Mouse (Mus musculus) liver, adult 2 months (tissue): ENCODE data around the gene Fbxl13. TPM values are rescaled to one million over a fixed set of nuclear protein-coding genes. Genes with fewer than 3 reads are reported as not detected.

Experiments used
- DNase-seq: peaks from one replicate; pipeline ENCODE4 v3.0.0-alpha.2; 2011; ENCODE audit warnings: low read depth, low spot score; ENCODE audit errors: extremely low read depth
- H3K27ac ChIP-seq: fragments of 200-500 bp; replicated peaks from 2 replicates; pipeline ENCODE4 v1.5.1; 2012; ENCODE audit warnings: low read depth, mild to moderate bottlenecking, control low read depth, inconsistent platforms, low read length; ENCODE audit not compliant: insufficient read depth
- H3K27me3 ChIP-seq: fragments of 200-500 bp; 2 replicates; pipeline ENCODE4 v1.6.1; 2012; ENCODE audit warnings: mild to moderate bottlenecking, moderate library complexity, low read length, inconsistent platforms; ENCODE audit not compliant: control insufficient read depth, insufficient read depth
- H3K36me3 ChIP-seq: fragments of 200-500 bp; 2 replicates; pipeline ENCODE4 v1.6.1; 2012; ENCODE audit warnings: low read length, inconsistent platforms; ENCODE audit not compliant: control insufficient read depth, insufficient read depth
- H3K4me1 ChIP-seq: fragments of 200-500 bp; 2 replicates; pipeline ENCODE4 v1.6.1; 2011; ENCODE audit warnings: low read length; ENCODE audit not compliant: control insufficient read depth, insufficient read depth
- H3K4me3 ChIP-seq: fragments of 200-500 bp; 2 replicates; pipeline ENCODE4 v1.5.1; 2011; ENCODE audit warnings: low read depth, mild to moderate bottlenecking, control low read depth, low read length, moderate library complexity; ENCODE audit not compliant: insufficient read depth
- H3K79me2 ChIP-seq: fragments of 200-500 bp; 2 replicates; pipeline ENCODE4 v1.6.1; 2012; ENCODE audit warnings: inconsistent platforms, mild to moderate bottlenecking, low read length, moderate library complexity; ENCODE audit not compliant: control insufficient read depth, insufficient read depth
- H3K9ac ChIP-seq: fragments of 200-500 bp; 2 replicates; pipeline ENCODE4 v1.6.1; 2012; ENCODE audit warnings: low read depth, mild to moderate bottlenecking, control low read depth, inconsistent platforms, low read length
- CTCF ChIP-seq: fragments of 200-500 bp; IDR thresholded peaks from 2 replicates; pipeline ENCODE4 v1.5.1; 2011; ENCODE audit warnings: low read depth, low read length, control low read depth
- POLR2A ChIP-seq: fragments of 200-500 bp; IDR thresholded peaks from 2 replicates; pipeline ENCODE4 v1.6.1; 2011; ENCODE audit warnings: low read length, control low read depth; ENCODE audit not compliant: insufficient read depth; ENCODE audit errors: extremely low read depth
- WGBS: fragments of 180-500 bp; shearing (Covaris S2); methylation state at CpG from one replicate; pipeline ENCODE4 v1.1.7; 2018; 5-methylcytosine and 5-hydroxymethylcytosine counted together
- polyA plus RNA-seq: library from polyadenylated mRNA; depleted of rRNA; stranded (reverse); fragments of >200 nt; gene quantifications from 2 replicates; pipeline ENCODE4 v1.2.3, GENCODE M21; 2012
- total RNA-seq: library from RNA; depleted of rRNA; stranded (reverse); fragments of >200 nt; gene quantifications from 2 replicates; pipeline ENCODE4 v1.2.3, GENCODE M21; 2014

The Fbxl13 gene
- total and polyA plus RNA-seq, 2 experiments = under 0.01 TPM; not detected in 1

- no peak overlapping the region for H3K4me3 ChIP-seq
- no peak overlapping the region for H3K27ac ChIP-seq
- no peaks in the 10 kb centered on the region for H3K79me2 ChIP-seq
- H3K36me3 ChIP-seq = no peaks in the 10 kb centered on the region
- no peaks in the 10 kb centered on the region for H3K4me1 ChIP-seq
- no peak for DNase-seq
- 38% methylated on average over 3 of the region's 3 CpGs for WGBS
- TF ChIP-seq CTCF = no peak
- TF ChIP-seq POLR2A = no peak
- H3K9ac ChIP-seq = no peak overlapping the region
- no peaks in the 10 kb centered on the region for H3K27me3 ChIP-seq
Measured at GRCm38 (mm10) chr5:21494781-21495180, 150.7 kb downstream of the Fbxl13 start.

GRCm38 (mm10) chr5:21493294-21493999 lies 152.0 kb downstream of the Fbxl13 start:
- Histone ChIP-seq H3K9ac (no peak overlapping the region), H3K27me3 (no peaks in the 10 kb centered on the region), H3K4me1 (no peaks in the 10 kb centered on the region), H3K27ac (no peak overlapping the region), H3K79me2 (no peaks in the 10 kb centered on the region), H3K4me3 (no peak overlapping the region), H3K36me3 (no peaks in the 10 kb centered on the region)
- WGBS = 85% methylated on average over 8 of the region's 8 CpGs
- no peak for TF ChIP-seq CTCF
- TF ChIP-seq POLR2A = no peak
- no peak for DNase-seq

DNA sequence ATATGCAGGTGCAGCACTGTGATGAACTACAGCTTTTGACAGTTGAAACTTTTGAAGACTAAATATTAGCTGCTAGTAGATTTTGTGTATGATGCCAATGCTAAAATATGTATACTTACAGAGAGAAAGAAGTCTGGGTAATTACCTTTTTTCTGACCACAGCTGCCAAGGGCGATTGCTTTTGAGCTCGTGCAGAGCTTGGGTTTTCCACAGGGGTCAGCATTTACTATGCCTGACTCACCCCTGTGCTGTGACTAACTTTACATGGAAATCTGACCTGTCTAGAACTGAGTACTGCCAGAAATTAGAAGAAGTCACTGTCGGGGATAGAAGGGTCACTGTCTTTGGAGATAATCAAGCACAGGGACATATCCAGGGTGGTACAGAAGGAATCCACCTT lies 153.2 kb downstream of the Fbxl13 start:
- Histone ChIP-seq H3K79me2 (no peaks in the 10 kb centered on the region), H3K27ac (no peak overlapping the region), H3K9ac (no peak overlapping the region), H3K27me3 (no peaks in the 10 kb centered on the region), H3K36me3 (no peaks in the 10 kb centered on the region), H3K4me3 (no peak overlapping the region), H3K4me1 (no peaks in the 10 kb centered on the region)
- TF ChIP-seq CTCF = no peak
- no peak for TF ChIP-seq POLR2A
- DNase-seq = no peak
- 85% methylated on average over 3 of the region's 3 CpGs for WGBS

DNA sequence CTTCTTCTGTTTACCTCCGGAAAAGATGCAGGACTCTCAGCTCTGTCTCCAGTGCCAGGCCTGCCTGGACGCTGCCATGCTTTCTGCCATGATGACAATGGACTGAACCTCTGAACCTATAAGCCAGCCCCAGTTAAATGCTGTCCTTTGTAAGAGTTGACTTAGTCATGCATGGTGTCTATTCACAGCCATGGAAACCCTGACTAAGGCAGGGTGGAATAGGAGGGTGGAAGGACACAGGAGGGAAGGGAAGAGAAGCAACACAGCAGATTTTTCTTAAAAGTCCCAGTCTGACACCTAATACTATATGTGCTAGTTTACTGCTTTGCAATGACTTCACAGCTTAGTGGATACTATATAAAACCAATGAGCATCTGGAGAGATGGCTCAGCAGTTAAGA lies 154.0 kb downstream of the Fbxl13 start:
- H3K4me3 ChIP-seq = no peak overlapping the region
- H3K36me3 ChIP-seq = no peaks in the 10 kb centered on the region
- no peak for DNase-seq
- no peak overlapping the region for H3K9ac ChIP-seq
- H3K27ac ChIP-seq = no peak overlapping the region
- no peaks in the 10 kb centered on the region for H3K27me3 ChIP-seq
- H3K79me2 ChIP-seq = no peaks in the 10 kb centered on the region
- 84% methylated on average over 2 of the region's 2 CpGs for WGBS
- TF ChIP-seq POLR2A (no peak), CTCF (no peak)
- no peaks in the 10 kb centered on the region for H3K4me1 ChIP-seq

- H3K36me3 ChIP-seq = no peaks in the 10 kb centered on the region; the same call in 1 of the 2 replicates
- 93% methylated on average over 4 of the region's 4 CpGs for WGBS
Measured at GRCm38 (mm10) chr5:21489135-21489534, 156.3 kb downstream of the Fbxl13 start.

DNA sequence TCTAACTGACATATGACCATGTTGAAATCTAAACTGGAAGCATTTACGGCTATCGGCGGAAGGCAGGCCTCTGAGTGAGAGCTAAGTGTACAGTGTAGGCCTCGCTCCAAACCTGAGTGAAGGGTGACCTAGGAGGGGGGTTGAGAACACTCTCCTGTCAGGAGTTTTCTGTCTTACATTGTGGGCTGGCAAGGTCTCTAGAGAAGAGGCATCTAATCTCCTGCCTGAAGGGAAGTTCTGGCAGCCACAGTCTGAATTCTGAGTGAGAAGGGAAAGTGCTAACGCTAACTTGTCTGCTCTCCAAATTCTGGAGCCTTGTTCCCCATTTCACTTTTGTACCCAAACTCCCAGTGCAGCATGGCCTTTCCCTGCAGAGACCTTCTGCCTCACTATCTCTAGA lies 156.9 kb downstream of the Fbxl13 start:
- no peak overlapping the region for H3K9ac ChIP-seq
- peak; percentile 11 for DNase-seq
- H3K4me1 ChIP-seq = no peaks in the 10 kb centered on the region
- H3K79me2 ChIP-seq = no peaks in the 10 kb centered on the region
- H3K4me3 ChIP-seq = no peak overlapping the region
- TF ChIP-seq CTCF (no peak), POLR2A (no peak)
- no peaks in the 10 kb centered on the region for H3K27me3 ChIP-seq
- peaks cover under 1% of the 10 kb centered on the region for H3K36me3 ChIP-seq
- H3K27ac ChIP-seq = no peak overlapping the region
- 92% methylated on average over 5 of the region's 5 CpGs for WGBS

More at GRCm38 (mm10) chr5:21489135-21489534, 156.3 kb downstream of the Fbxl13 start:
- H3K27me3 ChIP-seq = no peaks in the 10 kb centered on the region
- no peaks in the 10 kb centered on the region for H3K4me1 ChIP-seq
- H3K27ac ChIP-seq = no peak overlapping the region
- TF ChIP-seq CTCF = no peak
- TF ChIP-seq POLR2A = no peak
- no peaks in the 10 kb centered on the region for H3K79me2 ChIP-seq
- no peak for DNase-seq
- H3K4me3 ChIP-seq = no peak overlapping the region
- H3K9ac ChIP-seq = no peak overlapping the region
